Mouse (Mus musculus) CD4-positive, CD25-positive, alpha-beta regulatory T cell, adult 4 months (primary cell): ENCODE measurements around the gene Plk1. TPM values are rescaled to one million over a fixed set of nuclear protein-coding genes. Genes with fewer than 3 reads are reported as not detected.

Experiments used
- ATAC-seq: one replicate; pipeline ENCODE4 v1.8.0; 2017
- polyA plus RNA-seq, 2 experiments: library from polyadenylated mRNA; unstranded; fragments of 100-300 nt; shearing (Covaris generic); gene quantifications; one replicate each; pipeline ENCODE4 v1.2.1; 2017

Plk1 gene
- 10 to 100 TPM in 1 of 2 experiments, 1 to 10 TPM in 1; 5.3 to 17.9 TPM for polyA plus RNA-seq

DNA sequence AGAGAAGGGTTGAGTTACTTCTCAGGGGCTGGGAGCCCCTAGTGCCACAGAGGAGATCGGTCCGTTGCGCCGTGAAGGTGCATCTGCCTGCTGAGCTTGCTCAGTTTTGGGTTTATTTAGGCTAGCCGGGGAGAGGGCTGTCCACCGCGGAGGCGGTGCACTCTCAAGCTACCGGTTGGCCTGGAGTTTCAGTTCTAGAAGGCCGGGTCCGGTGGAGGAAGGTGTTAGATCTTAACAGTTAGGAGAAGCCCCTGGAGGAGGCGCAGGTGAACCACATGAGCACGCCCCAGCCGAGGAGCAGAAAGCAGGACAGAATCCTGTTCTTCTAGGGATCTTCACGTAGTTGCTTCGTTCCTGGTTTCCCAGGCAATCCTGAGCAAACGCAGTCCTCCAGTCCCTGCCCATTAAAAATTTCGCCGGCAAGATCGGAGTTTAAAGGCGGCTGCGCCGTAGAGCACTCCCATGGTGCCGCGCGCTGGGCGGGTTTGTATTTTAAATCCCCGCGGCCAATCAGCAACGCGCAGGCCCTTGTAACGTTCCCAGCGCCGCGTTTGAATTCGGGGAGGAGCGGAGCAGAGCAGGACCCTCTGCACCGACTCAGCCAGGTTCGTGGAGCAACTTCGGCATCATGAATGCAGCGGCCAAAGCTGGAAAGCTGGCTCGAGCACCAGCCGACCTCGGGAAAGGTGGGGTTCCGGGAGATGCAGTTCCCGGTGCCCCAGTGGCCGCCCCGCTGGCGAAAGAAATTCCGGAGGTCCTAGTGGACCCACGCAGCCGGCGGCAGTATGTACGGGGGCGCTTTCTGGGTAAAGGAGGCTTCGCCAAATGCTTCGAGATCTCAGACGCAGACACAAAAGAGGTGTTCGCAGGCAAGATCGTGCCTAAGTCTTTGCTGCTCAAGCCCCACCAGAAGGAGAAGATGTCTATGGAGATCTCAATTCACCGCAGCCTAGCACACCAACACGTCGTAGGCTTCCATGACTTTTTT is at the start of gene Plk1:
Plk1 (plus strand) TSS at position 525 of the 988 bp plus-strand sequence.
- ATAC-seq: peak; percentile 84

DNA sequence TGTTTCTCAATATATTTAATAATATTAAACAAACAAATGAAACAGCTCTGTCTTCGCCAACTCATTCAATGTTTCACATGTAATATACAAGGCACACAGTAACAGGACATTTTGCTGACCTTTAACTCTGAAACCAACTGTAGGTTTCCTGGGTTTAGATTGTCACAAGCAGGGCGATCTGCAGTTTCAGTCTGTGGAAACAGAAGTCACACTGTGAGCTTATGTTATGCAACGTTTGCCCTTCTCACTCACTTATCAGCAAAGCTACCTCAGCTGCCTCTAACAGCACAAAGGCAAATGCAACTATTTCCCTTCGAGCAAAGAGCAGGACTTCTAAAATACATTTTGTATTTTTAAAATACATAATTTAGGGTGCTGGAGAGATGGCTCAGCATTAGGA is 35.7 kb upstream of the Plk1 start:
- no peak for ATAC-seq

- ATAC-seq: no peak
Observed at GRCm38 (mm10) chr7:122125636-122126035, 33.6 kb upstream of the Plk1 start.

GRCm38 (mm10) chr7:122126946-122127345 is 32.3 kb upstream of the Plk1 start:
- ATAC-seq: no peak

DNA sequence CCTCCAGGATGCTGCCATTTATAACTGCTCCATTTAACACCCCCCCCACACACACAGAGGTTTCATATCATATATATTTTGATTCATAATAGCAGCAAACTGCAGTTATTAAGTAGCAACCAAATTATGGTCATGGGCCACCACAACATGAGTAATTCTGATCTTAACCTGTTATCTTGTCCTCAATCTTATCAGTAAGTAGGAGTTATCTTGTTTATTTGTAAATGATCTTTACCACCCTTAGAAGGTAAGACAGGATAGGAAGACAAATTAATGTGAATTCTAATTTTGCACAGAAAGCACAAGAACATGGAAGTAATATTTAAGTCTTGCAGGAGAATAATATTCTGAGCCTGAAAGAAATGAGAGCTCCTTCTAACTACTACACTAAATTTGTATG is 27.4 kb upstream of the Plk1 start:
- ATAC-seq: no peak

DNA sequence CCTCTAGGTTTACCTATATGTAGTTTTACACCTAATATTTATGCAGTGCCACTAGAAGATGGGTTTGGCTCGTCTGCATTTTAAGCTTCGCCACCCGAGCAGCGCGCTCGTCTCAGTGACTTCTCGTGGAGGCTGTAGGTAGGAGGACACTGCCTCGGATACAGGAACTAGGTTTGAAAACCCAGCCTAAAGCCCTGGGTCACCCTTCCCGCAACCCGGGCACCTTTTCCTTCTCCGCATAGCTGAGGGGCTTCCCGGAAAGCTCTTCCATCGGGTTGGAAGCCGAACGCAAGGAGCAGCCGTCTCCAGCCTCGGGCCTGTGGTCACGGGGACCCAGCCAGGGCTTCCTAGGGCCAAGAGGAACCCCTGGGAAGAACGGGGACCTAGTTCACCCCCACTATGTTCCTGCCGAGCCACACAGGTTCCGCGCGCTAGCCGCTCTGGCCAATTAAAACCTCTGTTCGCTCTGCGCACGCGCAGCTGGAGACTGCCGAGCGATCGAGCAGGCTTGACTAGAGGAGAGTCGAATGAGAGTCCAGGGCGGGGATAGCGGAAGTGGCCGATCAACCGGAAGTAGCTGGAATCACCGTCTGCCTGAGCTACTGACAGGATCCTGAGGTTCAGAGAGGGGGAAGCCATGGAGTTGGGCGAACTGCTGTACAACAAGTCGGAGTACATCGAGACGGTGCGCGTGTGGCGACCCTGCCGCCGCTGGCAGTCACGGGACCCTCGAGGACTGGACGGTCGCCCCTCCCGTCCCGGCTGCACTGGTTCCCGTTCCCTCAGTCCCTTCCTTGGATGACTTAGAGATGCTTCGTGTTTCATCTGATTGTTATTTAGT is 26.5 kb upstream of the Plk1 start, which contains the start of the genes Palb2 and Dctn5:
Palb2 (minus strand) TSS at position 489 of the 841 bp plus-strand sequence.
Dctn5 (plus strand) TSS at position 545 of the 841 bp plus-strand sequence.
- peak; percentile 96 for ATAC-seq

- no peak for ATAC-seq
Observed at GRCm38 (mm10) chr7:122133338-122133625, 26.0 kb upstream of the Plk1 start.

GRCm38 (mm10) chr7:122135070-122135469 is 24.2 kb upstream of the Plk1 start:
- ATAC-seq: no peak

- no peak for ATAC-seq
Observed at GRCm38 (mm10) chr7:122137071-122137470, 22.2 kb upstream of the Plk1 start.

DNA sequence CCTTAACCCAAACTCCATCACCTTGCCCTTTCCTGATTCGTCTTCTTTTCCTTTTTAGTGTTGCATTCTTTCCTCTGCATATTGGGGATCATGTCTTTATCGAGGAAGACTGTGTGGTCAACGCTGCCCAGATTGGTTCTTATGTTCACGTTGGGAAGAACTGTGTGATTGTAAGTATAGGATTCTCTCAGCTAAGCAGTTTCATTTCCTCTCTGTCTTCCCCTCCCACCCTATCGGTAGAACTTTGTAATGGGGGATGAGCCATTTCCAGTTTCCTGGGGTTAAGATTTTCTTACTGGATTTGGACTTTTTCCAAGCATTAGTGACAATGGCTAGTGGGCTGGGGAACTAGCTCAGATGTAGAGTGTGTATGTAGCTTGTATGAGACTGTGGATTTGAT is 21.0 kb upstream of the Plk1 start:
- no peak for ATAC-seq

DNA sequence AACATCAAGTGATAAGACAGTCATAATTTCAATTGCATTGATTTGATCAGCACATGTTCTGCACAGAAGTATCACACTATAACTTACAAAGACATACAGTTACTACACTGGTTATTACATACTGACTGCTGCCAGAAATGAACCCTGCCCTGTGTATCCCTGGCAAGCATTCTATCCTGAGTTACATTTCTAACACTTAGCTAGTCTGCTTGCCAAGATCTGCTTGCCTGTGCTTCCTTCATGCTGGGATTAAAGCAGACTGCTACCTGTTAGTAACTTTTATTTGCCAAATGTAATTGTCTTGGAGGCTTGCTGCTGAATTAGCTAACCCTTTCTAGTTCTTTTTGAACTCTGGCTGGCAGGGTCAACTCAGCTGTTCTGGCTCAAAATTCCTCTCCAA is 18.2 kb upstream of the Plk1 start:
- ATAC-seq: no peak

DNA sequence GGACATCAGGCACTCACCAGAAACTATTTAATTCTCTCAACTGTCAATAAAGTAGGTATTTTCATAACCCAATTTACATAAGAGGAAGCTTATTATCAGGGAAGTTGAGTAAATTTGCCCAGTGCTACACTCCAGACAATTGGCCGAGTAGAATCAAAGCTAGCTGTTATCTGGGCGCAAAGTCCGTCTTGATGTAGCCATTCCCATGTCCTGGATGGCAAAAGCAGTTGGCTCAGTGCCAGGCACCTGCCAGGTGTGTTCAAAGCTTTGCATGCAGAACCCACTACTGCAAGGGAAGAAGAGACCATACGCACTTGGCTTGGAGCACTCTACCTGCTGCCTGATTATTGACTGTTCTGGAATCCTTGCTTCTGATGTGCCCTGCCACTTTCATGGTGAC is 6.8 kb upstream of the Plk1 start:
- ATAC-seq: no peak

GRCm38 (mm10) chr7:122158488-122158887 is 751 bp upstream of the Plk1 start:
- ATAC-seq: no peak

DNA sequence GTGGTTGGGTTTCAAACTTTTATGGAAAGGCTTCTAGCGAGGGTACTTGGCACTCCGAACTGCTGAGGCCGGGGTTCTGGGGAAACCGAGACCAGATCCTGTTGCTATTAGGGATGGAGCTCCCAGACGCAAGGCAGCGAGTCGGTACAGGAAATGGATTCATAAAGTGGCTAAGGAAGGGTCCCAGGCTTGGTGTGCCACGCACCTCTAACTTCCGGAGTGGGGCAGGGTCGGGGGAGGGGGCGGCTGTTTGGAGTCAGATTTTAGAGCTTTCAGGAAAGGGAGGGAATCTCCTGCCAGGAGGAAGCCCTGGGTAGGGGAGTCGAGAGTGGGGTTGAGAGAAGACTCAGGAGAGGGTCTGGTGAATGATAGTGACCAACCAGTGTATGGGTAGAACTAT is 798 bp downstream of the Plk1 start:
- ATAC-seq: peak; percentile 39

DNA sequence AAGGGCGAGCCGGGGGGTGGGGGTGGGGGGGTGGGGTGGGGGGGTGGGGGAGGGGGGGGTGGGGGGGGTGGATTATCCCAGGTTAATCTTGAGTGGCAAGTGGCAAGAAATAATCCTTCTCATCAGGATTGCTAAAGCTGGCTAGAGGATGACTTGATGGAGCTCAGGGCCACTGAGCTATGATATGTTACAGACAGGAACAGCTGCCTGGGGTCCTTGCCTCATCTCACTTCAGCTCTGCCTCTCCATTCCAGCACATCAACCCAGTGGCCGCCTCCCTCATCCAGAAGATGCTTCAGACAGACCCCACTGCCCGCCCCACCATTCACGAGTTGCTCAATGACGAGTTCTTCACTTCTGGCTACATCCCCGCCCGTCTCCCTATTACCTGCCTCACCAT is 4.5 kb downstream of the Plk1 start:
- no peak for ATAC-seq

- ATAC-seq: no peak
Observed at GRCm38 (mm10) chr7:122167203-122167602, 8.0 kb downstream of the Plk1 start.

DNA sequence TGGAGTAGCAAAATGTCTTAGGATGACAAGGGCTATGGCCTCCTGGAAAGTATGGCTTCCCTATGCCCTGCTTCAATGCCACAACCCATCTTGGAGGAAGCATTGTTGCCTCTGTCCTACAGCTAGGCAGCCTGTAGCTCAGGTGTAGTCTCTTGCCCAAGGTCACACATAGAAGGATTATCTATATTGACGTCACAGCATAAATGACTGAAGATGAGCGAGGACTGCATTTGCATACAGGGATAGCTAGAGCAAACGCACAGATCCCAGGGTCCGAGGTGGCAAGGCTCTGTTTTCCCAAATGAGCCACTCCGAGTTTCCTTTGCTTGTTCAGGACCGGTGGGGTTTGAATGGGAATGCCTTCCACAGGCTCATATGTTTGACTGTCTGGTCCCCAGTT is 11.5 kb downstream of the Plk1 start:
- no peak for ATAC-seq

GRCm38 (mm10) chr7:122171613-122172012 is 12.4 kb downstream of the Plk1 start:
- no peak for ATAC-seq

DNA sequence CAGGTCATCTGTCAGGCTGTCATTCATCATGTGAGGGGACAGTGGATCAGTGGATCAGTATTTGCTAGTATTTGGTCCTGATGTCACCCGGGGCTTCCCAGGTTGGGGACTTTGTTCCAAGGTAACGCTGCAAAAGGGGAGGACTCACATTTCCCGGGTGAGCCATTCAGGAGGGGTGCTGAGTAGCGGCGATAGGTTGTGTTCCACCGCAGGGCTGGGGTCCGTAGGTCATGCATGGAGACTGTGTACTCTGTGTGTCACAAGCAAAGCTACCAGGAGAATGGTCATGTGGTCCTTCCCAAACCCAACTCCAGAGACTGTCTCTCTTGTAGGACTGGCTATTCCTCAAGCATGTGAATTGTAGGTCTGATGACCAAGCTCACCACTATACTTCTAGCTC is 21.5 kb downstream of the Plk1 start:
- no peak for ATAC-seq

GRCm38 (mm10) chr7:122184569-122184968 is 25.3 kb downstream of the Plk1 start:
- no peak for ATAC-seq

GRCm38 (mm10) chr7:122186043-122186442 is 26.8 kb downstream of the Plk1 start, which contains the start of gene Ern2:
Gene Ern2, minus strand, starts transcription at chr7:122186207.
- ATAC-seq: no peak

GRCm38 (mm10) chr7:122189484-122189883 is 30.2 kb downstream of the Plk1 start:
- peak; percentile 57 for ATAC-seq

DNA sequence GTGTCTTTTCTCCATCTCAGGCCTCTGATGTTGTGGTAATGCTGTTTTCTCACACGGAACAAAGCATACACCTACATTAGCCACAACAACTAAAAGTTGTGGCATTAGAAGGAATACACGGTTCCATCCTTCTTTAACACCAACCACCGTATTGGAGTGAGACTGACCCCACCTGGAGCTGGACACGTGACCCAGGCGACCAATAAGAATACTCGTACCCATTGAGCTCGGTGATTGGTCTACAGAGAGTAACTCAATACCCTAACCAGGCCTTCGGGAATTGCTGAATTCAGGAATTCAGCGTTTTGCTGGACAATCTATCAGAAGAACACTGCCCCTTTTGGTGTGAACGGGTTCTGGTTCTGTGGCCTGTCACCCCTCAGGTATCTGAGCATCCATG is 31.9 kb downstream of the Plk1 start:
- ATAC-seq: no peak
